Mouse (Mus musculus) left cerebral cortex, postnatal 36 days (tissue): ENCODE measurements around the gene Ccne1. TPM values are rescaled to one million over a fixed set of nuclear protein-coding genes. Genes with fewer than 3 reads are reported as not detected.
"Not testable (repeated sequence)": the region's sequence is repeated elsewhere in the genome, so short reads cannot be mapped to it uniquely, and the experiment has no call there.

Experiments
- DNase-seq, 2 experiments: peaks; one replicate each; pipeline ENCODE4 v3.0.0; 2021 to 2022; ENCODE audit warnings: low spot score in 2 of 2, mixed read lengths in 1 of 2
- intact Hi-C: fragments of 180-260 bp; cut with DNase I; formaldehyde crosslinking; loops from one replicate; pipeline ENCODE4 v1.15.1; 2025
- total RNA-seq, 2 experiments: library from RNA; stranded (reverse); gene quantifications; 2 replicates each; pipeline ENCODE4 v1.2.3; 2021

Ccne1 gene
- total RNA-seq: 10 to 100 TPM; 17.8 to 19.8 TPM

DNA sequence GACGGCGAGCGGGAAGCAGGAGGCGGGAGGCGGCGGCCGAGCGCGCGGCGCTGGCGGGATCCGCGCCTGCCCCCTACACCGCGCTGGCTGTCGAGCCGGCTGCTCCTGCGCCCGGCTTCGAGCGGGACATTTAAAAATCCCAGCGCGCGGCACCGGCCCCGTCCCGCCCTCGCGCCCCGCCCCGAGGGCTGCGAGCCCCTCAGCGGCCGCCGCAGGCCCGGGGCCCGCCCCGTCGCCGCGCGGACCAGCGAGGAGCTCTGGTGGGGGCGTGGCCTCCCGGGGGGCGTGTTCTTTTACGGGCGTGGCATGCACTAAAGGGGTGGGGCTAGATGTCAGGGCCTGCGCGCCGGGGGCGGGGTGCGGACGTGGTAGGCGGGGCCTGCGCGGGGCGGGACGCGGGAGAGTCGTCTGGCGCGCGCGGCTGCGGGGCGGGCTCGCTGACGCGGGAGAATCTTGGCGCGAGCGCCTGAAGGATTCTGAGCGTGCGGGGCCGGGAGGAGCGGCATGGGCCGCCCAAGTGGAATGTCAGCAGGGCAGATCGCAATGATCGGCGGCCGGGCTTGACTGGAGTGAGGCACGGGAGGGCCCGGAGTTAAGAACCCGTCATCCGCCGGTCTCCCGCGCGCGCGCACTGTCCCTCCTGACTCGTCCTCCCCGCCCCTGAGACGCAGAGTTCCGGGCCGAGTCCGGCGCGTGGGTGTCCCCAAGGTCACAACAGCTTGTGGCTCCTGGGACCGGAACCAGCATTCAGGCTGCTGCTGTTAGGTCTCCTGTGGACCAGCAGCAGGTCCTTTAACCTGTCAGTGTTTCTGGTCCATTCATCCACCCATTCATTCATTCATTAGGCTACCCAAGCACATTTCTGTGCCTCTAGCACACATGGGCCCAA lies at the start of gene Ccne1:
TSS of gene Ccne1 (minus strand) at position 164 of the 889 bp plus-strand sequence.
- peak; percentile 98 to 99 for DNase-seq
- intact Hi-C loops: loop anchor here (1.0 kb wide), 1 partner anchor 22 kb away; no protein-coding TSS in a partner anchor

DNA sequence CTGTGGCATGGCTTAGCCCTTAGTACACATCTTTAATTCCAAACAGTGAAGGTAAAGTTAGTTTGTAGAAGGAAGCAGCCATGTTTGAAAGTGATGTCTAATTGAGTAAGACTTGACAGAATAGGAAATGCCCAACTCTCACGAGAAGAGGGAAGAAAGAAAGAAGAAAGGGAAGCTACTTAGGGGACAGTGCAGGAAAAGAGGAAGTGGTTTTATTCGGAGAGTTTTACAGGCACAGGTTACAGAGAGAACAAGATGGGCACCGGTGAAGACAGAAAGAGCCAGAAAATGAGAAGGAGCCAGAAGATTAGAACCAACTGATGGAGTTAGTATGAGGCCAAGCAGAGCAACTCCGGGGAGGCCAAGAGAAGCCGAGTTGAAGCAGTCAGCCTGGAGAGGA lies 48.5 kb upstream of the Ccne1 start:
- no peak for DNase-seq
- intact Hi-C loops: no loop called here

DNA sequence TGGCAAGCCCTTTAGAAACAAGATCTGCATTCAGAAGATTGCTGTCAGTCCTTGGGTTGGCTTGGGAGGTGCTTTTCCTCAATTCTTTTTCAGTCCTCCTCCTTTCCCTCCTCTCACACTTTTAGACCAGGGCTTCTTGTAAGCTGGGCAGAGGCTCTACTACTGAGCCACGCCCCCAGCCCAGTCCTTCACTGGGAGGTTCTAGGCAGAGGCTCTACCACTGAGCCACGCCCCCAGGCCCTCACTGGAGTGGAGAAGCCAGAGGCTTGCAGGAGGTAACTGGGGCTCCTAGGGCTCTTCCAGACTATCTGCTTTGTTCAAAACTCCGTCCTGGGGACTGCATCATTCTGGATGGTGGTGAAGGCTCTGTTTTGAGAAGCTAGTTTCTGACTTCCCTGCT lies 45.2 kb upstream of the Ccne1 start:
- intact Hi-C loops: no loop called here

DNA sequence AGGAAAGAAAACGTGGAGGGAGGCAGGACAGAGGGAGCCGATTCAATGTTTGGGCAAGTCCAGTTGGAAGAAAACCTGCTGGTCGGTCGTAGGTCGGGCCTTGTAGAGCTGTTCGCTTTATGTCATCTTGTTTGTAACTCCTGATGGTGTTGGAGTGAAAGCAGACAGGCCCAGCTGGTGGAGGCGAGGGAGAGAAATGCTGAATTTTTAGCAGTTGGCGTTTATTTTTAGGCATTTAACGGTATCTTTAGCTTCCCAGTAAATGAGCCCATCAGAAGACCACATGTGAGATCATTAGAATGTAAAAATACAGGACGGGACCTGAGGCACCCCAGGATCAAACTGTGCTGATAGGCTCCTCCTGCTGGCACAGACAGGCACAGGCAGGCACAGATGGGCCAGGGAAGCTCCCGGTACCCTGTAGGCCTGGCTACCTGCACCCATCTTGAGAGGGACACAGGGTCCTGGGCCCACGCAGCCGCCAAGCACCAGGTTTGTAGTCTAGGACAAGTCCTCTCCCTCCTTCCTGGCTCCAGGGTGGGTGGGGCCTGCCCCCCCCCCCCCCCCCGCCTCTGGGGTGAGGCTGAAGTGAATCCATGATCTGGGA lies 44.5 kb upstream of the Ccne1 start:
- intact Hi-C loops: no loop called here
- DNase-seq: no peak

More for the DNA sequence above, 45.2 kb upstream of the Ccne1 start:
- no peak for DNase-seq

DNA sequence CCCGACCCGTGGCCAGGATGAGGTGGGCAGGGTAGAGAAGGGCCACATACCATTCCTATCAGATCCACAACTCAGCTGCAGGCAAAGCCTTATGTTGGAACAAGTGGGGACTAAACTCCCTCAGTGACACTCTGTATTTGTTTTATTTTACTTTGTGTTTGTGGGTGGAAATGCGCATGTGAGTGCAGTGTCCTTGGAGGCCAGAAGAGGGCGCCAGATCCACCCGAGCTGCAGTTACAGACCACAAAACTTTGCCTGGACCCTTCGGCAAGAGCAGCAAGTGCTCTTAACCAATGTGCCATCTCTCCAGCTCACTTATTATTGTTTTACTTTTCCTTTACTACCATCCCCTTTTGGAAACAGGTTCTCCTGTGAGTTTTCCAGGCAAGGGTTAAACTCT lies 40.1 kb upstream of the Ccne1 start:
- no peak for DNase-seq
- intact Hi-C loops: loop anchor here (10.0 kb wide), 2 partner anchors 373 to 773 kb away; partner anchors contain the start of gene Zfp536

DNA sequence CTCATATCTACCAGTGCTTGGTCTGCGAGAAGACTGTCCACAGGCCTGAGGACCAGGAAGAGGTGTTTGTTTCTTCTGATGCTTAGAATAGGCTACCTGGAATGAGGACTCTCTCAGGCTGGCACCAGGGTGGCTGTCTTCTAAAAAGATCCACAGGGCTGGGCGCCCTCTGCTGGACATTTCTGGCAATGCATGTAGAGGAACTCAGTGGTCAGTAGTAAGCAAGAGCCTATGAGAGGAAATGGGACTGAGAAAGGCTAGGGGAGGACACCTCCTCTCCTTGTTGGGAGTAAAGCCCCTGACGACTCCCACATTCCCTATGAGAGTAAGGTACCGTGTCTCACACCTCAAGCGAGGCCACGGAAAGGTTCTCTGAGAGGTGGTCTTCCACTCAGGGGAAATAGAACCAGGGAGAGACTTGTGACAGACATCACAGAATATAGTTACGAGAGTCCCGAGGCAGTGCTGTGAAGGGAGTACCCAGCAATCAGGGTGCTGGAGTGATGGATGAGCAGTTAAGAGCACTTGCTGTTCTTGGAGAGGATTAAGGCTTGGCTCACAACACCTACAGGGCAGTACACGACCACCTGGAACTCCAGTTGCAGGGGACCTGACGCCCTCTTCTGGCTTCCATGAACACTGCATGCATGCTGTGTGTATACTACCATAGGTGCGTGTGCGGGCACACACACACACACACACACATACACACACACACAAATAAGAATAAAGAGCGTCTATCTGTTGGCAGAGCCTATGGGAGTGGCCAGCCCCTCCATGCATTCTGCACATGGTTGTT lies 34.6 kb upstream of the Ccne1 start:
- DNase-seq: peak; percentile 73 to 82
- intact Hi-C loops: loop anchor here (2.0 to 10.0 kb wide), 3 partner anchors 81 to 767 kb away; partner anchors contain the start of gene Zfp536

DNA sequence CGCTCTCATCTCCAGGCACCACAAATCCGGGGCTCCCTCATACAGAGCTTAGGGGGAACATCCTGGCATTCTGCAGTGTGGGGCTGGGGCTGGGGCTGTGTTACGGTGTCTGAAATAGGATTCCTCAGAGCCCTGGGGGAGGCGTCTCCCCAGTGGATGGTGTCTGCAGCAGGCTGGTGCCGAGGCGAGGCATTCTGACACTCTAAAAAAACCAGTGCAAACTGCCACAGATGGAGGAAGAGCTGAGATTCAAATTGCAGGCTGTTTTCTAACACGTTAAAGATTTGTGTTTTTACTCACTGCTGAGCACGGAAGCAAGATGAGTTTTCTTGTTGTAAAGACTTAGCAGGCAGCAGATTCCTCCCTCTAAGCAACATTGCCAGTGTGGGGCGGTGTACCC lies 33.0 kb upstream of the Ccne1 start:
- peak; percentile 58 to 70 for DNase-seq
- intact Hi-C loops: loop anchor here (2.0 to 10.0 kb wide), 3 partner anchors 80 to 766 kb away; partner anchors contain the start of gene Zfp536

DNA sequence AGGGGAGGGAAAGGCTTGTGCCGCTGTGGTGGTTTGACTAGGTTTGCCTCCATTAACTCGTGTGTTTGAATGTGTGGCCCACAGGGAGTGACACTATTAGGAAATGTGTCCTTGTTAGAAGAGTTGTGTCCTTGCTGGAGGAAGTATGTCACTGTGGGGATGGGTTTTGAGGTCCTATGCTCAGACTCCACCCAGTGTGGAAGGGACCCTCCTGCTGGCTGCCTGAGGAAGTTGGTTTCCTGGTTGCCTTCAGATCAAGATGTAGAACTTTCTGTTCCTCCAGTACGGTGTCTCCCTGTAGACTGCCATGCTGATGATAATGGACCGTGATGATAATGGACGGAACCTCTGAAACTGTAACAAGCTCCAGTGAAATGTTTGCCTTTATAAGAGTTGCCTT lies 27.1 kb upstream of the Ccne1 start:
- intact Hi-C loops: no loop called here
- DNase-seq: no peak

DNA sequence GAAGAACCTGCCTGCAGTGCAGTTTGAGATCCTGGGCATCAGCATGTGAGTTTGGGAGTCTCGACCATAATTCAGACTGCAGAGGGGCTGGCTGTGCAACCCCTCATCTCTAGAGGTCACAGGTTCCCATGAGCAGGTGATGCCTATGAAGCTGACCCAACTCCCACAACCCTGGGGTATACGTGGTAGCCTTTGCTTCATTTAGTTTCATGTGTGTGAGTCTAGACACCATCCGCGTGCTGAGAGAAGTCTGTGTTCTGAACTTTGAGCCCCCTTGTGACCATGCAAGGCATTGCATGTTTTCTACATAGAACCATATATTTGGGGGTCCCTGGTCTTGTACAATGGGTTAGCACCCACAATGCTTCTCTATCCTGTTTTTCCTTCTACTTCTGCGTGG lies 23.9 kb upstream of the Ccne1 start:
- peak in 1 of 2 experiments; percentile 19 for DNase-seq
- intact Hi-C loops: no loop called here

DNA sequence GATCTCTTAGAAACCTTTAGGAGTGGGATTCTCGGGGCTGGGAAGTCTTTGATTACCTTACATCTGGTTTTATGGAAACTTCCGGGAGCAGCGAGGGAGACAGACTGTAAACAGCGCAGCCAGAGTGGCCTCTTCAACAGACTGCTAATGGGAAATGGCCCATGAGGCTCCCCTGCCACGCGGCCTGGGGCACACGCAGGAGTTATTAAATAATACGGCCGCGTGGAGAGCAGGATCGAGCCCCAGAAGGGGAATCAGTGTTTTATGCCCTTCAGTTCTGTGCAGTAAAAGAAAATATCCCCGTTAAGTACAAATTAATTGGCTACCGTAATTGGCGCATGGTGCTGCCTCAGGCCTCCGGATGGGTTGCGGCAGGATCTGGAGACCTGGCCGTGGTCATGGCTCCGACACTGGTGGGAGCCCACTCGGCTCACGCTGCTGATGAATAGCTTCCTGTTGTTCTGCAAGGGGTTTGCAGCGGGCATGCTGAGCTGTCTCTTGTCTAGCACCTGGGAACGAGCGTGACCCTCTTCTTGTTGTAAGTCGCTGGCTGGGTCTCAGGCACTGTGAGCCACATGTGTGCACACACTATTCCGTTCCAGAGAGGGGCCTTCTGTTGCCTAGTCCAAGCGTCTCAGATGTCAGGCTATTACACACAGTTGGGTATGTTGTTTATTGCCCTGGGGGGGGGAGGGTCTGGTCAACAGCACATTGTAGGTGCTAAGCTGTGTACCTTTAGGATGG lies 22.8 kb upstream of the Ccne1 start:
- intact Hi-C loops: no loop called here

DNA sequence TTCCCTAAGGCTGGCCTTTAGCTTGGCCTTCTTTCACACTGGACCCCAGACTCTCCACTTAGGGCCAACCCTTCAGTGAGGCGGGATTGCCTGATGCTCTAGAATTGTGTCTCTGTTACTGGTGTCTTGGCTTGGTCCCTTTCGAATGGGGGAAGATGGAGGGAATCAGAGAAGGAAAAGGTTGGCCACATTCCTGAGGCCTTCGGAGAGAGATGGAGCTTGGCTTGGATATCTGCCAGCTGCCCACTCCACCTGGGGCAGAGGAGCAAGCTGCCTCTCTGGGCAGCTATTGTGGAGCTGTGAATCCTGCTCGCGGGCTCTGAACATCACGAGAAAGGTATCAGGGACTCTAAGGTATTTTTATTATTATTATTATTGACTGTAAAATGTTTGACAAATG lies 22.2 kb upstream of the Ccne1 start:
- intact Hi-C loops: no loop called here
- no peak for DNase-seq

More for the DNA sequence above, 22.8 kb upstream of the Ccne1 start:
- no peak for DNase-seq

DNA sequence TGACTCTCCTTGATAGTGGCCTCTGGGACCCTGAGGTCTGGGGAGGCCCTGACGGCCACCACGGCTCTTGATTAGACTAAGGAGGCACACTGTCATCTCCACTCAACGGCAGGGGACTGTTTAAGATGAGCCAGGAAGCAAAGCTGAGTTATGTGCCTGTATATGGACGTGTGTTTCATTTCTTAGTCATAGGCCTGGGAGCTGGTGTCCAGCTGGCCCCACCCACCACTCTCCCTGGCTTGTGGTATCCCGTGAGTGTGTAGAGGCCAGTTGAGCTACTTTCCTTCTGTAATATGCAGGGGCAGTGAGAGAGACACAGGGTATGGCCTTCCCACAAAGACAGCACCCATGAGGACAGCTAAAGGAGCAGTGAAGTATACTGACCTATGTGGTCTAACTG lies 20.9 kb upstream of the Ccne1 start:
- intact Hi-C loops, DNase-seq: not testable (repeated sequence)

DNA sequence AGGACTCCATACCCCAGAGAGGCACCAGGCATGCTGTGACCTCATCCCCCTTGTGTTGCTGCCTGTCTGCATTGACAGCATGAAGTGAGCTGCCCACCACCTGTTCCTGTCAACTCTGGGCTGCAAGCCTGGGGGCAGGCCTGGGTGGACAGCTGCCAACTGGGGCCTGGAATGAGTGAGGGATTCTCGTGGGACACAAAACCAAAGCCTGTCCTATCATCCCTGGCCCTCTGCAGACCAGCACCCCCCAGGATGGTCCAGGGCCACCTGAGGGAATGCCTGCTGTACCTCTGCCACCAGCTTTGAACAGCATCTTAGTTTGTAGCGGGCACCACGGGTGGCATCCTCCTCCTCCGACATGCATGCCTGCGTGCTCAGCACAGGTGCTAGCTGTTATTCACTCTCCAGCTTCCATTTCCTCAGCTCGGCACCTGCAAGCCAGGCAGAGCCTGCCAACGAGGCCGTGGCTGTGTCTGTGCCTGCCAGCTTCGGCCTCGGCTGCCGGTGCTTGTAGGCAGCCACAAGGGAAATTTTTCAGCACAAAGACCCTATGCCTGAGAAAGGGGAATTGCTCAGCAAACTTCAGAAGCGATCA lies 18.3 kb upstream of the Ccne1 start:
- peak in 1 of 2 experiments; percentile 14 for DNase-seq
- intact Hi-C loops: no loop called here

DNA sequence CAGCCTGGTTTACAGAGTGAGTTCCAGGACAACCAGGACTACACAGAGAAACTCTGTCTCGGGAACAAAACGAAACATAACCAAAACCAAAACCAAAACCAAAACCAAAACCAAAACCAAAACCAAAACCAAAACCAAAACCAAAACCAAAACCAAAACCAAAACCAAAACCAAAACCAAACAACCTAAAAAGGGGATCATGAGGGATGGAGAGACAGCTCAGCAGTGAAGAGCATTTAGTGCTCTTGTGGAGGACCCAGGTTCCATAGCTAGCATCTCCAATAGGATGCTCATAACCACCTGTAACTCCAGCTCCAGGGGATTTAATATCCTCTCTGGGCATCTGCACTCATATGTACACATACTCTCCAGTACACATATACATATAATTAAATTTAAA lies 16.8 kb upstream of the Ccne1 start:
- intact Hi-C loops, DNase-seq: not testable (repeated sequence)

DNA sequence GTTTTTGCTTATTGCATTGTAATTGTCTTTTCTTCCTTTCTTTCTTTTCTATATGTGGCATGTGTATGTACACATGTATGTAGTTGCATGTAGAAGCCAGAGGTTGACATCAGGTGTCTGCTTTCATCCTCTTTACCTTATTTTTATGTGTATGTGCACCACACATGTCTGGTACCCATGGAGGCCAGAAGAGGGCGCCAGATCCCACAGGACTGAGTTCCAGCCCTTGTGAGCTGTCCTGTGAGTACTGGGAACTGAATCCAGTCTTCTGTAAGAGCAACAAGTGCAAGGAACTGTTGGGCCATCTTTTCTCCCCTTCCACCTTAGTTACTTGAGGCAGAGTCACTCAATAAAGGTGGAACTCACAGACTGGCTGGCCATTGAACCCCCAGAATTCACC lies 11.3 kb upstream of the Ccne1 start:
- intact Hi-C loops: no loop called here
- DNase-seq: no peak

DNA sequence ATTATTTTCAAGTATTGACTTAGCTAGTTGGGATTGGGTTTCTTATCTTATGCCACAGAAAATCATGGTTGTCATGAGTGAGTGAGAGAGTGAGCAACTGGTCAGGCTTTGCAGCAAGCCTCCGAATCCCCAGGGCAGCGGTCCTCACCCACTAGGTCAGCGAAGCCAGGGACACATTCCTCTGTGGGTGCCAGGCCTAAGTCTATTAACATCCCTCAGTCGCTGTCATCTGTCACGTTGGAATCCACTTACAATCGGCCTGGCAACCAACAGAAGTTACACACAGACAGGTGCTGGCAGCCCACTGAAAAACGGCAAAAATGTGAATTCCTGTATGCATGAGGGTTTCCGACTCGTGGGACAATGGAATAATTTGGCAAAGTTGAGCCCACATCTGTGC lies 5.1 kb upstream of the Ccne1 start:
- DNase-seq: no peak
- intact Hi-C loops: no loop called here

DNA sequence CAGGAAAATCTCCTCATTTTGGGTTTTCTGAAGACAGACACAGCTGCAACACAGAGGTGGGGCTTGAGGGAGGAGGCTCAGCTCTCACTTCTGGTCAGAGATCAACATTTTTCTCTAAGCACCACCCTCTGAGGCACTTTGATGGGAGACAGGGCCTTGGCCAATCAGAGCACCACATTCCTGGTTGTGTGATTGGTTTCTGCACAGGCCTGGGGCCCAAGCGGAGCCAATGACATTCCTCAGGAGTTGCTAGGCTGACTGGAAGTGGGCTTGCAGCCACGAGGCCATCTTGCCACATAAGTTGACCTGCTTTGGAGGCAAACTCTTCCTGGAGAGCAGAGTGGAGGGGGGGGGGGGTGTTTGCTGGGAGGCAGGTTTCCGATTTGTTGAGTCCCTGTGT lies 4.7 kb upstream of the Ccne1 start:
- intact Hi-C loops: no loop called here
- DNase-seq: no peak

DNA sequence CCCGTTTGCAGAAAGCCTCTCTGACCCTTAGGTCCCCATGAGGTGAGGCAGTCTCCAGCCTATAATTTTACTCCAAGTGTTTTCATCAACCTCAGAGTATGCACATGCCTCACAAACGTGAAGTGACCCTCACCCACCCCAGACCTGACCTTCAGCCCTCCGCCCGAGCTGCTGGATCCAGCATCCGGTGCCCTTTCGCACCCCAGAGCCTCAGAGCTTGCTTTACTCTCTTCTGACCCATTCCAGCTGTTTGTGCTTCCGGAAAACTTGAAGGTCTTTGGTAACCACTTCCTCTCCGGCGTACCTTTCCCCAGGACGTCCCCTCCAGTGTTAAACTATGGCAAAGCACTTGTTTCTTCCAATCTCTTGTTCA lies 912 bp upstream of the Ccne1 start:
- intact Hi-C loops: no loop called here
- DNase-seq: no peak
